Mouse (Mus musculus) bone marrow macrophage, adult 2 months (primary cell): Measurements from ENCODE around the gene Gpc4.

Experiments
- CTCF ChIP-seq: IDR thresholded peaks from 2 replicates; pipeline ENCODE4 v1.5.1; 2012; ENCODE audit warnings: low read depth, mild to moderate bottlenecking, low read length, moderate library complexity
- POLR2A ChIP-seq: IDR thresholded peaks from 2 replicates; pipeline ENCODE4 v1.6.1; 2012; ENCODE audit warnings: mild to moderate bottlenecking, low read depth, low read length, borderline replicate concordance

DNA sequence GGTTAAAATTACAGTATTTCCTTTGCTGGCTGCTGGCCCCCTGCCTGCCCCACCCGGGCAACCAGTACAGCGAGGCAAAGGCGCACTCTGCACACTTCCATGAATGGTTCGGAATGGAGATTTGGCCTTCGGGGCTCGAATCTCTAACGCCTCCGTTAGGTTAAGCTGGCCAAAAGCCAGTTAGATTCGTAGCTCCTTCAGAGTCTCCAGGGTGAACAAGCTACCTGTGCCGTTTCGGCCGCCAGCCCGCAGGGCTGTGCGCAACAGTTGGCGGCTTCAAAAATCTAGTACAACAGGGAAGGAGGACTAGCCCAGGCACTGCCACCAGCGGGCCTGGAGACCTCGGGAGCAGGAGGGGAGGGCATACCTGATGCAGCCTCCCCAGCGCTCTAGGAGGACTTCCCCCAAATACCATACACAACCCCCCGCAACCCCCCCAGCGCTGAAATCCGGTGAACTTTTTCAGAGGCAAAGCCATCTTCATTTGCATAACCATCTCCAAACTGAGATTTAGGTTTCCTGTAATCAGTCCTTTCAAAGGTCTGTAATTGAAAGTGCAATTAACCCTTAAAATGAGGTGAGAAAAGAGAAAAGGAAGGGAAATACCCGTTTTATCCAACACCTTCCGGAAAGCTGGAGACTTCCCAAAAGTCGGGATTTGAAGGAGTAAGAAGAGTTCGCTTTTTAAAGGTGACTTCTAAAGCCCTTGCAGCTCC is 1.5 kb downstream of the Gpc4 start:
- TF ChIP-seq CTCF (no peak), POLR2A (no peak)
